Mouse (Mus musculus): ENCODE measurements around the gene 4930469K13Rik.
A peak's percentile ranks its signal among the peaks of the same experiment; 100 is the strongest.

The 4930469K13Rik gene

DNA sequence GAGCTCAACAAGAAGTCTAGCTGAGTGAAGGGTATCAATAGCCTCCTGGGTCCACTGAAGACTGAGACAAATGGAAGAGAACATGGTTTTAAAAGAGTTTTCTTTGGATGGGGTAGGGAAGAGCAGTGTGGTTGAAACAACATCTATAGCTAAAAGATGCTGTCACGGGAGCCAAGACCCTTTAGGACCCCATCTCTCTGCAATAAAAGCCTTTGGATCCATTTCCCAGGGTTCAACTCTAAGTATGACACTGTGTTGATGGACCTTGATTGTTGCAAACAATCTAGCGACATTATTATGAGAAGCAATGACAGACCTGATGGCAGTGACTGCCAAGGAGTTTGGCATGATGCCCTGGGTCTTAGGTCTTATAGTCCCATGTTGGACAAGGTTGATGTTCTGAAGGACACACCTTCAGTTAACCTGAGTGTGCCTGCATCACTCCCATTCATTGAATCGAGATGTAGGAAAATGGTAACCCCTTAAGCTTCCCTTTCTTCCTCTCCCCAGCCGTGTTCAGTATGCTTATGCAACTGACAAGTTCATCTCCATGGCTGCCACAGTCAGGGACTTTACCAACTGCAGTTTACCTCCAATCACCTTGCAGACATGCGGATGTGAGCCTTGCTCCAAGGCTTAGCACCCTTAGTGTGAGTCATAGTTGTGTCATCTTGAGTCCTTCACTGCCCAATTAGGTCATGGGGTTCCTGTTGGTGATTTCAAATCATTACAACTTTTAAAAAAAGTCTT is 62.3 kb downstream of the 4930469K13Rik start:
- no peak for DNase-seq

DNA sequence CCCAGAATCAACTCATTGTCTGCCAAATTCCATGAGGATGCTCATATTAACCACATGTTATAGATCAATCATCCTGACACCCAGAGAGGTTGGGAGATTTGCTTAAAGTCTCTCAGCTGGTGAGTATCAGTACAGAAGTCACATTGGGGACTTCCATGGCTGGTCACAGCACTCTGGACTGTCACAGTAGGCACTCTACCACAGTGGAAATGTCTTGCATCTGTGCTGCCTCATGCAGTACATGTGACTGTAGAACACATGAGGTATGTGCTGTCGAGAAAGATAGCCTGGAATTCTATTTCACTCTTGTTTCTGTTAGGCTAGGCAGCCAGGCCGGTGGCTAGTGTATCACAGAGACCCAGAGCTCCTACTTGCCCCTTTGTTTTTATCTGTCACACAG is 63.6 kb downstream of the 4930469K13Rik start:
- no peak for DNase-seq

DNA sequence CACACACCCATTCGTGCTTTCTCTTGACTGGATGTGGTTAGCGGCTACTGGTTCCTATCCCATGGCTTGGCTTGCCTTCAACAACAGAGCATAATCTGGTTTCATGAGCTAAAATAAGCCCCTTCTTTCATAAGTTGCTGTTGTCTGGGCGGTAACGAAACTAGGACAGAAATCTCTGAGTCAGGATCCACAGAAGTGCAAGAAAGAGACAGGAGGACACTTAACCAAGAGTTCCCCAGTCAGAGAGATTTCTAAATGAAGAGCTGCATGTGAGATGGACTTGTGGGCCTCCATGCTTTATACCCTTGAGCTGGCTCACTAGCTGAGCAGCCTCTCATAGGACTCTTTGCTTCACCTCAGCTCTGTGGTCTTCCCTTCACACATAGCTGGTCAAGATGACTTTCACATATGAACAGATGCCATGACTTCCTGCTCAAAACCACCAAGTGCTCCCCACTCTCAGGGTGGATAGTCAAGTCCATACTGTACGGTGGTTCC is 64.3 kb downstream of the 4930469K13Rik start:
- no peak for DNase-seq

DNA sequence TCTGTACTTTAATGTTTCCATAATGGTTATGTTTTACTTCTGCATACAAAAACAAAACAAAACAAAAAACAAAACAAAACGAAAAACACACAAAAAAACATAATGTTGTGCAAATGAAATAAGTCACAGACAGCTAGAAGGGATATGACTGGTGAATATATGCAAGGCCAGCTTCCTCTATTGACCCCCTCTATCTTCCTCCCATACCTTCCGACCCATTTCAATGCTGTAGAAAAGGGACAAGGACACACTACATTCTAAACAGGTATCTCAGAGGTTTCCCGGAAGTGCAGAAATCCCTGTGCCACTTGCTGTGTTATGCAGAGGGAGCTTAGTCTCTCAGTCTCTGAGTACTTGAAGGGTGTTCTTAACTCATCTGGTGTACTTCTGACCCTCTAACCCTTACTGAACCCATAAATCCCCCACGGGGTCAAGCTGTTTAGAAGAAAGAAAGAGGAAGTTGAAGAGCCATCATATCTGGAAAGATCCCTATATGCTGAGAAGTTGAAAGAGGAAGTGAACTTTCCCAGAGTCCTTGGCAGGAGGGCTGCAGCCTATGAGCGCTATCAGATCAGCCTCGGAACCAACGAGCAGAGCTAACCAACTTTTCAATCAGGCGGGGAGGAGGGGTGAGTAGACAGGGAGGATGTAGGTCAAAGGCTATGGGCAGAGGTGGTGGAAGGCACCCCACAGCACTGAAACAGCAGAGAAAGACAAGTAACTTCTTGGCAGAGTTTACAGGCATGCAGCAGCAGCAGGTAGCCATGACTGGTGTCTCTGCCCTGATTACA is 67.1 kb downstream of the 4930469K13Rik start:
- DNase-seq, result peak; percentile 75

DNA sequence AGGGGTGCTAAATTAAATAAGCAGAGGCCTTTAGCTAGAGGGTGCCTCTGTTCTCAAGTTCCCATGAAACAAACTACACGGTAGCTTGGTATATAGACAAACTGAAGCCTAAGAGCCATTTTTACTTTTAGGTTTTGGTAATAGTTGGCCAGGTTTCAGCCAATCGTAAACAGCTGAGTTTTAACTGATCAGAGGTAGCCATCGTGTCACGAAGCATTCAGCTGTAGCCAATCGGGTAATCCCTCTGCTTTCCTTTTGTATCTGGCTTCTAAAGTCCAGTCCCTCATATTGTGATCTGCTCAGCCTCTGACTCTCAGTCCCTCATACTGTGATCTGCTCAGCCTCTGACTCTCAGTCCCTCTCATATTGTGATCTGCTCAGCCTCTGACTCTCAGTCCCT is 68.7 kb downstream of the 4930469K13Rik start:
- no peak for DNase-seq

DNA sequence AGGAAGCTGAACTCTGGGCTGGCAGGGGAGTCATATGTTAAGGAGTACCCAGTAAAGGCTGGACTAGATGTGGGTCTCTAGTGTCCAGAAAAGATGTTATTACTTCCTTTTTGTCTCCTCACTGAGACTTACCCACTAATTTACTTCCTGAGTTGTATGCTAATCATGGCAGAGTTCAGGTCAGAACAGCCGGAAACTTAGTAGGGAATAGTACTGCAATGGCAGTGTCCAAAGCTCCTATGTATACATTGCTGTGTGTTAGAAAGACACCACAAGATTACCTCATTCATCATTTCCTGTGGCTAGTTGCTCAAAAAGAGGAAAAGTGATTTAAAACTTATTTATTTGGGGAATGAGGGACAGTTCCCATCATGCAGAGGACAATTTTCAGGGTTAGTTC is 73.3 kb downstream of the 4930469K13Rik start:
- DNase-seq, result no peak

DNA sequence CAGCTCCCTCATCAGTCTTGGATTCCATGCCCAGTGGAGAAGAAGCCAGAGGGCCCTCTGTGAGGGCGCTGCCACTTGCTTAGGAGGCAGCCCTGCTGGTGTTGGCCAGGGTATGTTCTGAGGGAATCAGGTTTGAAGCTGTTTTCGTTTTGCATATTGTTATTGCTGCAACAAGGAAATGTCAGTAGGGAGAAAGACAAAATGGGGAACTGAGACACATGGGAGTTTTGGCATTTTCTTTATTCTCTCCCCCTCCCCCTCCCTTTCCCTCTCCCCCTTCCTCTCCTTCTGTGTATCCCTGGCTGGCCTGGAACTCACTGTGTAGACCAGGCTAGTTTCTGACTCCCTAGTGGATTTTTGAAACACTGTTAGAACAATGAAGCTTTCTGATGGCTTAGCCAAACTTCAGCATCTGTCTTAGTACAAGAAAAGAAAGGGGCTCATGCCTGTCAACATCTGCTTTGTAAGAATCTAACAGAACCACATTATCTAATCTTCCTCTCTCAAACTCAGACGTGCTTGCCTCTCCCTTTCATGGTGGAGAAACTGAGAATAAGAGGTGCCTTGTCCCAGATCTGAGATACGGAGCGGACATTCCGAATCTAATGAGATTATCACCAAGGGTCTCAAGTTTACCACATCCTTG is 86.2 kb downstream of the 4930469K13Rik start:
- DNase-seq, result no peak

DNA sequence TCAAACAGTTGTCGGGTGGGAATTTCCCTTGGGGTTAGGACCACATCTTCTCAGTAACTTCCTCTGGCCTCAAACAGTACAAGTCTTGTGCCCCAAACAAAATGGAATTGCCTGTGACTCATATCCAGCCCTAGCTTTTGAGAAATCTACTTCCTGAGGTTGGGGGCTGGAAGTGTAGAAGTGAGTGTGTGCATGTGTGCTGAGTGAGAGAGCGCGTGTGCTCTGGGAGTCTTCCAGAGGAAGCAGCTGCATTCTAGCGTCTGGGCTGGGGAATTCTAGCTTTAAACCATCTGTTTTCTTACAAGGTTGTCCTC is 87.5 kb downstream of the 4930469K13Rik start:
- DNase-seq, result peak; percentile 28

DNA sequence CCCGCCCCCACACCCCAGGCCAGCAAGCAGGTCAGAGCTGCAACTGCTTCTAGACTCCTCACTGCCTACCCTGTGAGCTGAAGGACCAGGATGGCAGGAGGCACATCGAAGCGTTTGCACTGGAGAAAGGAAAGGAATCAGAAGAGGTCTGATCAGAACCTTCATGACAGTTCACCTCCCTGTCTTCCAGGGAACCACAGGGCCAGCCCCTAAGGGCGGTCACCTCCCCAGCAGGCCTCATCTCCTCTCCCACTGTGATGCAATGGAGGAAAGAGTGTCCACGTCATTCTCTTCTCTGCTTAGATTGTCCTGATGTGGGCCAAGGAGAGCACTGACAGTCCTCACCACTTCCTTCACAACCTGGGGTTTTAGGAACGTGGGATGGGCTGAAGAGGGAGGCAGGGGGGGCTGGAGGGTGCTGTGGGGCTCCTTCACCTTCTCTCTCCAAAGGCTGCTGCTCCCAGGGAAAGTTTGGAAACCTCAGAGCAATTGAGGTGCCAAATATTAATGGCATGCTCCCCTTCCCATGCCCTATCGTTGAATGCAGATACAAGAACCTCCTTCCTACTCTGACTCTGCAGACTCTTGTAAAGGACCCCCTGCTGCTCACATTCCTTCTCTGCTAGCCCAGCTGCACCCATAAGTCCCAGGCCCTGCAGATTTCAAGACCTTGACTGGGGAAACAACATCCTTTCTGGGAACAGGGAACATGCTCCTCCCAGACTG is 88.1 kb downstream of the 4930469K13Rik start:
- peak; percentile 44 for DNase-seq

DNA sequence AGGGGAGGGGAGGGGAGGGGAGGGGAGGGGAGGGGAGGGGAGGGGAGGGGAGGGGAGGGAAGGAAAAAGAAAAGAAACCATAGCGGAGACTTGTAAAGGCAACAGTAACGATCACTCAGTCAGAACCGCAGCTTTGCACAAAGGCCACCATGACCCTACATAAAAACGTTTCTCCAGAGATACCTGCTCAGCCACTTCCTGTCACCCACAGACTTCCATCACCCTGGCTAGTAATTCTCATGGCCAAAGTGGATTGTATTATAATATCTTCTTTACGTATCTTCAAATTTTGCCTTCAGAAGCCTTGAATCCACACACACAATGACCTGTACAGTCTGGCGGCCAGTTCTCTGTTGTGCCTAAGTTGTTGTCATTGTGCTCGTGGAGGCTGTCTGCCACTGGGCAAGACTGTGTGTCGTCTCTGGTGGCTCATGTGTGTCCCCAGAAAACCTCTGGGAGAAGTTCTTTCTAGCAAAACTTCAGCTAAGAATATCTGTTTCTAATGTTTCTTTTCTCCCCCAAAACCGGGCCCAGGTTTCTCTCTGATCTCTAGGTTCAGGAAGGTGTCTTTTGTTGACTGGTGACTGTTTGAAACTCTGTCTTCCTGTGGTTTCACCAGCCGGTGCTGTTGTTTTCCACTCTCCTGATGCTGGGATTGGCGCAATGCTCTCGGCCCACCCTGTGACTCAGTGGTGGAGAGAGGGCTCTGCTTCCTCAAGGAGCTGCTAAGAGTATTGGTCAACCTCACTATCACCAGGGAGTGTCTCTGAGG is 88.9 kb downstream of the 4930469K13Rik start:
- peak; percentile 53 for DNase-seq

DNA sequence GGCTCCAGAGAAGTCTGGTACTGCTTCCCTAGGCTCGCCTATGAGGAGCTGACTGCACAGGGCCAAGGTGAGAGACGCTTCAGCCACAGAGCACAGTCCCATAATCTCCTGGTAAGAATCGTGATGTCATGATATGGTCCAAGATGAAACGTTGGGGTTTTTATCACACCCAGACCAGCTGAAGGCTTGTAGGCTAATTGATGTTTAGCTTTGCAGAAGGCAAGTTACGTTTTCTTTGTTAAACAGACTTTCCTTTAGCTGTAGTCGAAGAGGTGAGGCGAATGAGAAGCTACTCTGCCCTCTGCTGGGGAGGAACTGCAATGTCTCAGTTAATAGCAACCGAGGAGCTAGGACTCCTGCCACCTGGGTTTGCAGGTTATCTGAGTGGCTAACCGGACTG is 89.7 kb downstream of the 4930469K13Rik start:
- peak; percentile 87 for DNase-seq

DNA sequence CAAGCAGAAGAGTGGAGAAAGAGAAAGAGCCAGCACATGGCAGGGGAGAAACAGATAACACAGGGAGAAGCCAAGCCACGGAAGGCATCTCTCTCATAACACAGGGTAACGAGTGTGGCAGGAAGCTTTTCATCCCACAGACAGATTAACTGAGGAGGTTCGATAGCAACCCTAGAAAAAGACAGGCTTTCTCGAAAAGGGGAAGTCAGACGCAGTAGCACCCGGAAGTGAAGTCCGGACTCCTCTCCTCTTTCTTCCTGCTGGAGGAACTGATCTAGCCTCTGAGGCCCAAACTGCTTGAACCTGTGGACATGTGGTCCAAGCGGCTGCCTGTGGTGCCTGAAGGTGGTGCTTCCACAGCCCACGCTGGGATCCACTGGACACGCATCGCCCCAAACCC is 90.1 kb downstream of the 4930469K13Rik start:
- peak; percentile 66 for DNase-seq

DNA sequence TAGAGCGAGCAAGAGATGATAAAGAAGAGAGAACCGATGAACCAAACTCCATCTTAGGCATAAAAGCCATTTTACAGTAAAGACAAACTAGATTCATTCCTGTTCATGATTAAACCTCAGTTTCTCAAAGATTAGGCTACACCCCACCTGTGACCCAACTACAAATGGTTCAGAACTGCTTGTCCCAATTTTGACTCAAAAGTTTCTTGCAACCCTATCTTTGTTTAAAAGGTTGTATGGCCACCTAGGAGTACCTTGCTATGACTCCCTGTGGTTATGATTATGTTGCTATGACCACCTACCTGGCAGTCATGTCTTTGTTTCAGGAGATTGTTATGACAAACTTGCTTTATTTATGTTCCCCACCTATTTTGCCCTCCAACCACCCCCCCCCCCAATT is 90.7 kb downstream of the 4930469K13Rik start:
- DNase-seq, result no peak

DNA sequence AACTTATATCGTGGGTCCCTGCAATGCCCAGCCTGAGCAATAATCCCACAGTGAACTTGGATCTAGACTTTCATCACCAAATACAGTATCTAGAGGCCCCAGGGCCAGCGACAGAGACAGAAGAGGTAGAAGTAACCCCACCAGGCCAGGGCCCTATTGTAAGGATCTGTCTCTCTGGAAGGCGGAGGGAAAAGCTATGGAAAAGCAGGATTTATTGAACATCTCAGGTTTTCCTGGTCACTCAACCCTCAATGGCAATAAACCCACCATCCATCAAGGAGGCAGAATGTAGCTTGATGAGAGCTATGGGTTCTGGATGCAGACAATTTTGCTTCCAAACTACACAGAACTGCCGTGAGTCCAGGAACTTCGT is 95.8 kb downstream of the 4930469K13Rik start:
- no peak for DNase-seq

DNA sequence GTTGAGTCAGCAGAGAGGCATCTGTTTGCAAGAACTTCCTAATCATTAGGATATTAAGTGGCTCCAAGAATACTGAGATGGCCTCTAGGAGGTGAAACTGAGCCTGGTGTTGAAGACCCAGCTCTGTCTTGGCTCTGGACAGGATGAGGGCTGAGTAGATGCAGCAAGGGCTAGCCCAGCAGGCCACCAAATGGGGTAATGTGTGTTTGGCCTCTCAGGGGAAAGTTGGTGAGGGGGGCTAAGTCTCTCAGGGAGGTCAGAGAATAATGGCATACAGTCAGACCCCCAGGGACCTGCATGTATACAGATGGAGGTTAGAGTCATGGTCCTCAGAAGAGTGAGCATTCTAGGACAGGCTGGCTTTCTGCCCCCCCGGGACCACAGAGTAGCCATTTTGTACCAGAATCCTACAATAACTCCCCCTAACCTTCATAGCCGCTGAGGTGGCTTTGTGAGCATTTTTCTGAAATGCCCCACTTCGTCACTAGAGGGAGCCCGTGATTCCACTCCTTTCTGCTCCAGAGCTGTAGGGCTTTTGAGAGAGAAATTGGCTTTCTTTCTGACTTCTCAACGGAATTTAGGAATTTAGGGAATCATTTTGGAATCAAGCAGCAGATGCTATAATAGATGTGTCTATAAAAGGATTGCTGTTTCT is 96.3 kb downstream of the 4930469K13Rik start:
- peak; percentile 82 for DNase-seq

DNA sequence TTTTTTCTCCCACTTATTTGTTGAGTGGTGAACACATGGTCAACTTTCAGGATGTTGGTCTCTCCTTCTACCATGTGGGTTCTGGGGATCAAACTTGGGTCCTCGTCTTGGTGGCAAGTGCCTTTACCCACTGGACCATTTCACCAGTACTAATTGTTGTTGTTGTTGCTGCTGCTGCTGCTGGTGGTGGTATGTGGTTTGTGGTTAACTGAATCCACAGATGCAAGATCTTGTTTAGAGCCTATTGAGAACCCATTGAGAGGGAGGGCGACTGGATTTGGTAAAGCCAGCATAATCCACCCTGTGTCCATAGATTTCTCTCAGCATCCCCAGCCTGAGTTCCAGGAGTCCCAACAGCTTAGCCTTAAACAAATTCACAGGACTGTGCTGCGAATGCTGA is 97.9 kb downstream of the 4930469K13Rik start:
- DNase-seq, result no peak

DNA sequence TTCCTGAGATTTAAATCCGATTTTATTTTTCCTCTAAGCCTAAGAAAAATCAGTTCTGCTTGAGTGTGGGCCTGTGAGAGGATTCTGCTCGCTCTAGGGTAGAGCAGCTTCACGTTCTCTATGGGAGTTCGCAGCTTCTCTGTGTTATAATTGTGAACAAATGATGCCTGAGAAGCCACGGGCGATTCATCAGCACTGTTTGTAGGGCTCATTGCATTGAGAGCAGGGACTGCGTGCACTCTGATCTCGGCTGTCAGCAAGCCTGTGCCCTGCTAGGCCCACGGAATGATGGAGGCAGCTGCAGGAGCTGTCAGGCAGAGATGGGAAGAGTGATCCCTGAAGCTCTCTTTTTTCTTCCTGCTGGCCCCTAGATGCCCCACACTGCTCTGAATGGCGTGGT is 100.1 kb downstream of the 4930469K13Rik start:
- DNase-seq, result no peak

DNA sequence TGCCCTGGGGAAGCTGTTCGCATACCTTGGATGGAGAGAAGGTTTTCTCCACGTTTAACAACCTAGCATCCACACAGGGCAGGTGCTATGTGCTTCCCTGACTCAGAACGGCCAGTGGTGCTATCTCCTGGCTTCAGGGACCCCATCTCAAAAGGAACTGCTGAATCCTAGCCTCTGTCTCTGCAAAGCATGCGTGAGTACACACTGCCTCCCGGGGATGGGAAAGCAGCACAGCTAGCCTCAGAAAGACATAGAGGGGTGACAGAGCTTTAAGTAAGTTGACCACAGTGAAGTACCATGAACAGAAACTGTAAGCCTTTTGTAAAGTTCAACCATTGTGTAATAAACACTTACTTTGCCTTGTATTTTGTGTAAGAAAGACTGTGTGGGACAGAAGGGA is 104.9 kb downstream of the 4930469K13Rik start:
- DNase-seq, result no peak

DNA sequence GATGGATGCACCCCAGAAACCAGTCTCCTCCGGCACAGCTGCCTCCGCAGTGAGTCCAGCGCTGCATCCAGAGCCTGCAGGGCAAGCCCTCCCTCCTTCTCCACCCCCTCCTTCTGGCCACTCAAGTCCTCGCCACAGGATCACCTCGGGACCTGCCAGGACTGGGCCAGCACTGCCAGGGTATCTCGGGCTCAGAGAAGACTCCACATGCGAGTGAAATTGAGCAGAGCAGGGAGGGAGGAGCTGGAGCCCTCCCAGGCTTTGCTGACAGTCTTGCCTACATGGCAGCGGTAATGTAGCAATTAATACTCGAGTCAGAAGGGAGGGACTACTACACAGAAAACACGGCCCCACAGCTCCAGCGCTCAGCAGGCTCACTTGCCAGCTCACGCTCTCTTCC is 105.4 kb downstream of the 4930469K13Rik start, which contains the start of gene Kcnip1:
Gene Kcnip1, minus strand, starts transcription at position 215 of the 400 bp plus-strand sequence.
- no peak for DNase-seq

DNA sequence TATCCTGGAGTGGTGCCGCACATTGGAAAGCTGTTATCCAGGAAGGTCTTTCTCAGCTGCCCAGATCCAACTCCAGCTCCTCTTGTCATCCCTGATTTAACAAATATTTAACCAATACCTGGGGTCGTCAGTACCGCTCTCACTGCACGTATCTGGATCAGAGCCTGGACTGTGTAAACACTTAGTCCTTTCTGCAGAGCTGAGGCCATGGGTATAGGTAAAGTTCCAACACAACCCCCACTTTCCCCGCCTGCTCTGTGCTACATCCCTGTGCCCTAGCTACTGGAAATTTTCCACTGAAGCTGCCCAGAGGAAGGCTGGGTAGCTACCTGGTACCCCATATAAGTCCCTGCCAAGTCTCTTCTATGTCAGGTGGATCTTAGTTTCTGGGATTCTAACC is 108.4 kb downstream of the 4930469K13Rik start:
- no peak for DNase-seq

DNA sequence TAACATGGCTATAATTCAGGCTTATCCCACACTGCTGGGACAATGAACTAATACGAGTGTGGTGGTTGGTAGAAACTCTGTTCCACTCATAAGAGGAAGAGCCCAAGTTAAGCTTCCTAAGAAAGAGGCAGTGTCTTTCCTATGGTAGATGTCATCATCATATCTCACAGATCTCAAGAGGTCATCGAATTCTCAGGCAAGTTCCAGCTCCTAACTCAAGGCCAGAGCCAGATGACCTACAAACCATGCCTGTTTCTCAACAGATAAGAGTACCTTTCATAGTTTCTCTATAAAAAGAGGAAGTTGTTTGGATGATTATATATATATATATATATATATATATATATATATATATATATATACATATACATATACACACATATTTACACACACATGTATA is 111.8 kb downstream of the 4930469K13Rik start:
- DNase-seq, result no peak

DNA sequence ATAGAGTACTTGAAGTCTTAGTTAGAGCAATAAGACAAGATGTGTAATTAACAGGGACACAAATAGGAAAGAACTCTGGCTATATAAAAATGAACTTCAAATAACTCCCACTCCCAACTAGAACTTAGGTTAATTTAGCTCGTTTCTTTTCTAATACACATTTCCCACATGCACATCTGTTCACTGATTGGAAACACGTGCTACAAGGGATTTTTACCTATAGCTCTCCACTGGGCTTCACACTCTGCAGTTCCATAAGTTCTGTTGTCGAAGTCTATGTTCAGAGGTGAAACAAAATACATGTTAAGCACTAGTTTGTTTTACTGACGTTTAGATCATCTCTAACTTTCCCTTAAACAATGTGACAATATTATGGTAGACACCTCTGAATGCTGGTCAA is 118.2 kb downstream of the 4930469K13Rik start:
- no peak for DNase-seq
